Mouse (Mus musculus): Measurements from ENCODE around the gene Fam213a. TPM values are rescaled to one million over a fixed set of nuclear protein-coding genes. Genes with fewer than 3 reads are reported as not detected.

Gene Fam213a
- total and polyA plus RNA-seq, 2 experiments from 2014 or later, result 9.4 to 25.7 TPM

GRCm38 (mm10) chr14:40956252-40957146, 57.1 kb downstream of the Fam213a start:
- H3K9me3 ChIP-seq (replicated peaks; ENCODE audit: control insufficient read depth, low read length), result no peaks in the 10 kb centered on the region
- peak overlapping the region; percentile 25; the same call in 1 of the 2 replicates for H3K4me2 ChIP-seq (ENCODE audit: low read depth, low read length)
- no peak overlapping the region for H3K4me3 ChIP-seq (ENCODE audit: low read depth, low read length)
- H3K36me3 ChIP-seq (replicated peaks; ENCODE audit: control insufficient read depth, insufficient read depth, low read length), result no peaks in the 10 kb centered on the region
- WGBS, result 35% methylated on average over 13 of the region's 13 CpGs
- DNase-seq (ENCODE audit: low spot score) (peak; percentile 64), ATAC-seq (ENCODE audit: insufficient read depth, low read depth) (peak; percentile 76)
- peak overlapping the region; percentile 87 for H3K27ac ChIP-seq (ENCODE audit: low read depth)
- TF ChIP-seq EP300 (IDR thresholded peaks at IDR 0.05; ENCODE audit: low read depth), result no peak
- peak; percentile 6; the same call in 1 of the 2 replicates for TF ChIP-seq CTCF (IDR thresholded peaks at IDR 0.05; ENCODE audit: low read depth)
- H3K9ac ChIP-seq (replicated peaks; ENCODE audit: low read depth, low read length), result no peak overlapping the region
- H3K4me1 ChIP-seq (ENCODE audit: control insufficient read depth, insufficient read depth), result peaks cover 51% of the 10 kb centered on the region
- no peaks in the 10 kb centered on the region for H3K27me3 ChIP-seq (ENCODE audit: control insufficient read depth, insufficient read depth, low read length)

DNA sequence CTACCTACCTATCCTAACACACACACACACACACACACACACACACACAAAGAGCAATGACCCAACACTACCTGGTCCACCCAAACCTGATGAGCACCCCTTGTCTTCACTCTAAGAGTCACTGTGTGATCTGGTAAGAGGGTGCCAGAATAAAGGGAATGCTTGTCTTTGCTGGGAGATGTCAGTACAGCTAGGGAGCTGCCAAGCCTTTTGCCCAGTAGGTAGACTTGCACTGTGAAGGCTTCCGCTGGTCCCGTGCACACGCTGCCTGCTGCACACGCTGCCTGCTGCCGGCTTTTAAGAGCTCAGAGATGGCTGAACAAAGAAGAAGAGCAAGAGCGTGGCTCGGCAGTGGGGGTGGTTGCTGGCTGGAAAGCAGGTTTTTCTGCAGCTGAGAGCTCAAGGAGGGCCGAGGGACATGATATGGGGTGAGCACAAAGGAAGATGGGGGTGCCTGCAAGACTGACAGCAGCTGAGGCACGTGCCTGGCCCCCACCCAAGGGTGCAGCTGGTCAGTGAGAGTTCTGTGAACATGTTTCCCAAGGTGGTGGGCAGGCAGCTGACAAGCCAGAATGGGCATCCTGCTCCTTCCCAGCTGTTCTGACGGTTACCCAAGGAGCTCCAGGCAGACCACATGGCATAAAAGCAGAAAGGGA, 57.9 kb downstream of the Fam213a start:
- peak overlapping the region; percentile 87 for H3K27ac ChIP-seq (ENCODE audit: low read depth)
- no peak overlapping the region for H3K9ac ChIP-seq (replicated peaks; ENCODE audit: low read depth, low read length)
- WGBS, result 29% methylated on average over 10 of the region's 10 CpGs
- no peaks in the 10 kb centered on the region for H3K36me3 ChIP-seq (replicated peaks; ENCODE audit: control insufficient read depth, insufficient read depth, low read length)
- DNase-seq (ENCODE audit: low spot score), result no peak
- peaks cover 51% of the 10 kb centered on the region for H3K4me1 ChIP-seq (ENCODE audit: control insufficient read depth, insufficient read depth)
- no peak for TF ChIP-seq EP300 (IDR thresholded peaks at IDR 0.05; ENCODE audit: low read depth)
- no peak overlapping the region for H3K4me3 ChIP-seq (ENCODE audit: low read depth, low read length)
- H3K9me3 ChIP-seq (replicated peaks; ENCODE audit: control insufficient read depth, low read length), result no peaks in the 10 kb centered on the region
- 0 out of 2 replicates have a peak, but pooled peaks have one; percentile 2 for ATAC-seq (ENCODE audit: insufficient read depth, low read depth)
- peak overlapping the region; percentile 25; the same call in 1 of the 2 replicates for H3K4me2 ChIP-seq (ENCODE audit: low read depth, low read length)
- no peaks in the 10 kb centered on the region for H3K27me3 ChIP-seq (ENCODE audit: control insufficient read depth, insufficient read depth, low read length)

- H3K4me3 ChIP-seq (ENCODE audit: low read depth, low read length), result no peak overlapping the region
- no peaks in the 10 kb centered on the region for H3K36me3 ChIP-seq (replicated peaks; ENCODE audit: control insufficient read depth, insufficient read depth, low read length)
- H3K9ac ChIP-seq (replicated peaks; ENCODE audit: low read depth, low read length), result no peak overlapping the region
- H3K27ac ChIP-seq (ENCODE audit: low read depth), result peak overlapping the region; percentile 87
- DNase-seq (ENCODE audit: low spot score), result no peak
- peak overlapping the region; percentile 25; the same call in 1 of the 2 replicates for H3K4me2 ChIP-seq (ENCODE audit: low read depth, low read length)
- no peaks in the 10 kb centered on the region for H3K27me3 ChIP-seq (ENCODE audit: control insufficient read depth, insufficient read depth, low read length)
- H3K9me3 ChIP-seq (replicated peaks; ENCODE audit: control insufficient read depth, low read length), result no peaks in the 10 kb centered on the region
- H3K4me1 ChIP-seq (ENCODE audit: control insufficient read depth, insufficient read depth), result peaks cover 47% of the 10 kb centered on the region
- TF ChIP-seq CTCF (IDR thresholded peaks at IDR 0.05; ENCODE audit: low read depth) (no peak), EP300 (IDR thresholded peaks at IDR 0.05; ENCODE audit: low read depth) (no peak)
- WGBS, result 79% methylated on average over 1 of the region's 1 CpGs
- no peak for ATAC-seq (ENCODE audit: insufficient read depth, low read depth)
Observed at GRCm38 (mm10) chr14:40955146-40955545, 58.4 kb downstream of the Fam213a start.

DNA sequence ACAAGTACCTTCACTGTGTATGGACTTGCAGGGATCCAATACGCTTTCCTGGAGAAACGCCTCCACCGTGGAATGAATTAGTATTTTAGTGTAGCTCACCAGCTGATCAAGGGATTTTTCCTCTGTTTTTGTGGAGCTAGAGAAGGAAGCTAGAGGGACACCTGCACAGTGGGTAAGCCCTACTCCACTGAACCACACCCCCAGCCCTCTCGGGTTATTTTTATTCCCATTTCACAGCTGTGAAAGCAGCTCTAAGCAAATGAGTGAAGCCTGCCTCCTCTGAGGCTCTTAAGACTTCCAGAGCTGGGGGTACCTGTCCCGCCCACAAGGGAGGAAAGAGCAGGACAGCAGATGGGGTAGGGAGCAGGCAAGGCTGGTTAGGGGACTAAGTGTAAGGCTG, 60.2 kb downstream of the Fam213a start:
- Histone ChIP-seq H3K27me3 (ENCODE audit: control insufficient read depth, insufficient read depth, low read length) (no peaks in the 10 kb centered on the region), H3K36me3 (replicated peaks; ENCODE audit: control insufficient read depth, insufficient read depth, low read length) (no peaks in the 10 kb centered on the region), H3K4me1 (ENCODE audit: control insufficient read depth, insufficient read depth) (peaks cover 42% of the 10 kb centered on the region), H3K27ac (ENCODE audit: low read depth) (no peak overlapping the region), H3K4me2 (ENCODE audit: low read depth, low read length) (no peak overlapping the region), H3K9ac (replicated peaks; ENCODE audit: low read depth, low read length) (no peak overlapping the region), H3K9me3 (replicated peaks; ENCODE audit: control insufficient read depth, low read length) (no peaks in the 10 kb centered on the region), H3K4me3 (ENCODE audit: low read depth, low read length) (no peak overlapping the region)
- WGBS, result 70% methylated on average over 5 of the region's 5 CpGs
- TF ChIP-seq EP300 (IDR thresholded peaks at IDR 0.05; ENCODE audit: low read depth) (no peak), CTCF (IDR thresholded peaks at IDR 0.05; ENCODE audit: low read depth) (no peak)
- ATAC-seq (ENCODE audit: insufficient read depth, low read depth), result no peak
- DNase-seq (ENCODE audit: low spot score), result no peak

DNA sequence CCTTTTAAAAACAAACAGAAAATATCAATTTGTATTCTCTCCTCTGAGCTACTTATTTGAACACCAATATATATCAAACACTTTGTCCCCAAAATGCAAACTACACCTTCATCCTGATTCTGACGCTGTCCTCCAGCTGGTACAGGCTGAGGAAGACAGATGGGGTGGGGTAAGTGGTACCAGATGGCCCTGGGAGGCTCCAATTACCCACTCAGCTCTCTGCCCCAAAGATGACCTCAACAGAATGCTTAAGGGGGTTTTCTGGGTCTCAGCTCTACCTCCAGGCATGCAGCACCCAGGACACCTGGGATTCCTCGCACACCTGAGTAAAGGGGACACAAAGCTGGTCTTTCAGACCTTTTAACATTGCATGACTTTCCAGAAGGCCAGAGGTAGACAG, 60.9 kb downstream of the Fam213a start:
- no peak for ATAC-seq (ENCODE audit: insufficient read depth, low read depth)
- H3K4me3 ChIP-seq (ENCODE audit: low read depth, low read length), result no peak overlapping the region
- no peak for DNase-seq (ENCODE audit: low spot score)
- TF ChIP-seq EP300 (IDR thresholded peaks at IDR 0.05; ENCODE audit: low read depth) (no peak), CTCF (IDR thresholded peaks at IDR 0.05; ENCODE audit: low read depth) (no peak)
- H3K9me3 ChIP-seq (replicated peaks; ENCODE audit: control insufficient read depth, low read length), result no peaks in the 10 kb centered on the region
- no peaks in the 10 kb centered on the region for H3K27me3 ChIP-seq (ENCODE audit: control insufficient read depth, insufficient read depth, low read length)
- H3K4me1 ChIP-seq (ENCODE audit: control insufficient read depth, insufficient read depth), result peaks cover 42% of the 10 kb centered on the region
- no peak overlapping the region for H3K4me2 ChIP-seq (ENCODE audit: low read depth, low read length)
- WGBS, result 72% methylated on average over 2 of the region's 2 CpGs
- H3K36me3 ChIP-seq (replicated peaks; ENCODE audit: control insufficient read depth, insufficient read depth, low read length), result no peaks in the 10 kb centered on the region
- H3K27ac ChIP-seq (ENCODE audit: low read depth), result no peak overlapping the region
- no peak overlapping the region for H3K9ac ChIP-seq (replicated peaks; ENCODE audit: low read depth, low read length)
